Comparison of ENCODE assay signal across 8 mouse cellular contexts in the genomic region with DNA sequence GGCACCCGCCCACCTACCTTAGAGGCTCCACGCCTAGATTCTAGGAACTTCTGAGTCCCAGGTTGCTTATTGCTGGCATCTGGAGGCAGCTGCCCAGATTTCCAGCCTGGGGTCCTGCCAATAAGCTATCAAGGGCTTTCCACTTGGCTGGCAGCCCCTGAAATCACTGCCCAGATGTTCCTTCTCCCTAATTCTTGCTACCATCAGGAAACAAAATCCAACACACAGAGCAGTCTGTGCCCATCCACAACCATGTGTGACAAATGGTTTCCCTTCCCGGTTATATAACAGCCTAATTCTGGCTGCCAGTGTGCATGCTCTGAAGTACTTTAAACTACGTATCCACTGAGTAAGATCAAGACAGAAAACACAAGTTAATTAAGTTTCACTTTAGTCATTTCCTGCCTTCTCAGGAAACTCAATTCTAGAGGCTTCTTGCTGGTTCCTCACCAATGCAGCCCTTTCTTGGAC. TPM values are rescaled to one million over a fixed set of nuclear protein-coding genes. Genes with fewer than 3 reads are reported as not detected.
DNase-seq lines count a peak whose midpoint lies in the region; ATAC-seq lines count a peak whose summit lies in the region.

No protein-coding gene starts in this region.

- DNase-seq in cerebellum, adult 11-12 months: peak; percentile 11
- no peak for DNase-seq in cerebellum, adult 18-20 months
- DNase-seq in lung, postnatal 10 days: peak; percentile 30
- DNase-seq in lung, postnatal 36 days: no peak
- peak; percentile 71 for DNase-seq in fibroblast of lung, adult 2 months (ENCODE audit: low read depth)
- DNase-seq in naive thymus-derived CD4-positive, alpha-beta T cell, adult 2 months (ENCODE audit: low read depth): peak; percentile 83
- no peak for DNase-seq in thymus, postnatal 0 days (ENCODE audit: low spot score)

- H3K4me3 ChIP-seq in forebrain, embryonic 16.5 days (replicated peaks; ENCODE audit: low read length): no peak overlapping the region

- H3K9me3 ChIP-seq in forebrain, embryonic 16.5 days (ENCODE audit: control insufficient read depth, low read length): no peaks in the 10 kb centered on the region

- no peak overlapping the region for H3K9ac ChIP-seq in forebrain, embryonic 16.5 days (replicated peaks; ENCODE audit: low read depth, low read length)

- H3K27me3 ChIP-seq in forebrain, embryonic 16.5 days (replicated peaks; ENCODE audit: control insufficient read depth, insufficient read depth, low read length): no peaks in the 10 kb centered on the region

- no peak overlapping the region for H3K27ac ChIP-seq in forebrain, embryonic 16.5 days (ENCODE audit: low read length)

- no peak overlapping the region for H3K4me2 ChIP-seq in forebrain, embryonic 16.5 days (ENCODE audit: low read length)

- 70% methylated on average over 4 of the region's 4 CpGs for WGBS in forebrain, embryonic 16.5 days

- peaks cover 12% of the 10 kb centered on the region for H3K4me1 ChIP-seq in forebrain, embryonic 16.5 days (replicated peaks; ENCODE audit: control insufficient read depth, insufficient read depth, low read length)

- H3K36me3 ChIP-seq in forebrain, embryonic 16.5 days (ENCODE audit: control insufficient read depth, insufficient read depth): no peaks in the 10 kb centered on the region

- ATAC-seq in forebrain, embryonic 16.5 days: no peak

RNA-seq across cellular contexts. Expression of a gene that starts 34.9 kb away (rescaled TPM):
- polyA plus RNA-seq in forebrain, embryonic 16.5 days (2015; fragmentation: Nextera tagmentation; extraction: Ambion mirVana): 7.3 and 8.8 TPM in 2 replicates
- 4.1 and 5.8 TPM in 2 replicates for polyA plus RNA-seq in thymus, postnatal 0 days (2015; fragmentation: Nextera tagmentation; extraction: Ambion mirVana)

Comparison
In these comparisons a context has a peak if more than half of its experiments do, and no peak if none do; other contexts are left out.
1. DNase-seq: peak in cerebellum, adult 11-12 months (single experiment), lung, postnatal 10 days (single experiment), fibroblast of lung, adult 2 months (single experiment) and naive thymus-derived CD4-positive, alpha-beta T cell, adult 2 months (single experiment); none in cerebellum, adult 18-20 months (0 of 2), lung, postnatal 36 days (single experiment) and thymus, postnatal 0 days (single experiment).